Mouse (Mus musculus): ENCODE data around the gene Arih1.

DNA sequence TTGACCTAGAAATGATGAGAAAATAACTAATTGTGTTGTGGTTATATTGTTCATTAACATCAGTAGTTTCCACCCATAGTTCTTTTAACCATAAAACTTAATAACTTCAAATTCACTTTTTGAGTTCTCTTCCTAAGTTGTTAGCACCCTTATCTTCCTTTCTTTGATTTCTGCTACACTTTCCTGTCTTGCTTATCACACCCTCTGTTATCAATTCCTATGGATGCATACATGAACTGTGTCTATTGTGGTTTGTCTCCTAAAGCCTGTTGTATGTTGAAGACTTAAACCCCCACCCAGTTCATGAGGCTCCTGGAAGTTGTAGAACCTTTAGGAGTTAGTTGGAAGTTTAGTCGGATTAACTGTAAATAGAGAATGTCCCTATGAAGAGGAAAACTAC lies 52.7 kb downstream of the Arih1 start:
- no peak for TF ChIP-seq POLR2A (IDR thresholded peaks at IDR 0.05; ENCODE audit: insufficient read depth, low read depth, low read length)
- TF ChIP-seq CTCF (IDR thresholded peaks at IDR 0.05; ENCODE audit: insufficient read depth, low read depth, low read length), result no peak

Measured in olfactory bulb, adult 2 months (tissue).